Mouse (Mus musculus) stomach, embryonic 16.5 days (tissue): Measurements from ENCODE around the gene Wdr20. TPM values are rescaled to one million over a fixed set of nuclear protein-coding genes. Genes with fewer than 3 reads are reported as not detected.
A peak's percentile ranks its signal among the peaks of the same experiment; 100 is the strongest.

ENCODE experiments used
- ATAC-seq: fragments of 200-750 bp; cut with Nextera tagmentation; 2 replicates; pipeline ENCODE4 v1.8.0; 2017; ENCODE audit warnings: moderate number of reproducible peaks, moderate TSS enrichment; ENCODE audit not compliant: insufficient read depth, low FRiP score
- H3K27ac ChIP-seq: fragments of 300-500 bp; sonication (generic); 2 replicates; pipeline ENCODE4 v1.5.1; 2014; ENCODE audit warnings: low read length
- H3K27me3 ChIP-seq: fragments of 300-500 bp; sonication (generic); 2 replicates; pipeline ENCODE4 v1.6.1; 2014; ENCODE audit warnings: low read length, control low read depth, mixed read lengths; ENCODE audit not compliant: control insufficient read depth, insufficient read depth
- H3K36me3 ChIP-seq: fragments of 300-500 bp; sonication (generic); 2 replicates; pipeline ENCODE4 v1.6.1; 2014; ENCODE audit warnings: low read length; ENCODE audit not compliant: control insufficient read depth, insufficient read depth
- H3K4me1 ChIP-seq: fragments of 300-500 bp; sonication (generic); 2 replicates; pipeline ENCODE4 v1.6.1; 2014; ENCODE audit warnings: low read length, control low read depth, mixed read lengths; ENCODE audit not compliant: control insufficient read depth, insufficient read depth
- H3K4me2 ChIP-seq: fragments of 300-500 bp; sonication (generic); 2 replicates; pipeline ENCODE4 v1.6.1; 2014; ENCODE audit warnings: low read depth, low read length, mixed read lengths
- H3K4me3 ChIP-seq: fragments of 300-500 bp; sonication (generic); replicated peaks from 2 replicates; pipeline ENCODE4 v1.5.1; 2014; ENCODE audit warnings: mild to moderate bottlenecking, low read length
- H3K9ac ChIP-seq: fragments of 300-500 bp; sonication (generic); 2 replicates; pipeline ENCODE4 v1.6.1; 2014; ENCODE audit warnings: low read length
- H3K9me3 ChIP-seq: fragments of 300-500 bp; sonication (generic); replicated peaks from 2 replicates; pipeline ENCODE4 v1.6.1; 2016; ENCODE audit warnings: low read length, control low read depth; ENCODE audit not compliant: control insufficient read depth
- WGBS: fragments of 180-500 bp; shearing (Covaris S2); extraction: QIAGEN DNeasy Blood & Tissue Kit; methylation state at CpG from one replicate; pipeline ENCODE4 v1.1.7; 2014; 5-methylcytosine and 5-hydroxymethylcytosine counted together
- polyA plus RNA-seq: library from polyadenylated mRNA; unstranded; fragments of >200 nt; fragmentation: Nextera tagmentation; extraction: Ambion mirVana; gene quantifications from 2 replicates; pipeline ENCODE4 v1.2.1, GENCODE M21; 2015

The Wdr20 gene
- polyA plus RNA-seq, 1 experiment from 2014 or later = 23.0 TPM

GRCm38 (mm10) chr12:110799226-110799625 is 61.5 kb downstream of the Wdr20 start:
- H3K4me1 ChIP-seq = peaks cover 10% of the 10 kb centered on the region
- no peak overlapping the region for H3K9ac ChIP-seq
- no peaks in the 10 kb centered on the region for H3K27me3 ChIP-seq
- ATAC-seq = no peak
- H3K27ac ChIP-seq = no peak overlapping the region
- no peaks in the 10 kb centered on the region for H3K36me3 ChIP-seq
- WGBS = 96% methylated on average over 4 of the region's 4 CpGs
- H3K9me3 ChIP-seq = no peaks in the 10 kb centered on the region
- no peak overlapping the region for H3K4me3 ChIP-seq
- H3K4me2 ChIP-seq = no peak overlapping the region

GRCm38 (mm10) chr12:110801876-110802464 is 64.2 kb downstream of the Wdr20 start:
- Histone ChIP-seq H3K36me3 (no peaks in the 10 kb centered on the region), H3K4me3 (no peak overlapping the region), H3K9me3 (no peaks in the 10 kb centered on the region), H3K27me3 (no peaks in the 10 kb centered on the region), H3K27ac (no peak overlapping the region), H3K9ac (no peak overlapping the region), H3K4me1 (peaks cover 10% of the 10 kb centered on the region), H3K4me2 (no peak overlapping the region)
- peak; percentile 42; the same call in 1 of the 2 replicates for ATAC-seq
- 69% methylated on average over 10 of the region's 10 CpGs for WGBS

DNA sequence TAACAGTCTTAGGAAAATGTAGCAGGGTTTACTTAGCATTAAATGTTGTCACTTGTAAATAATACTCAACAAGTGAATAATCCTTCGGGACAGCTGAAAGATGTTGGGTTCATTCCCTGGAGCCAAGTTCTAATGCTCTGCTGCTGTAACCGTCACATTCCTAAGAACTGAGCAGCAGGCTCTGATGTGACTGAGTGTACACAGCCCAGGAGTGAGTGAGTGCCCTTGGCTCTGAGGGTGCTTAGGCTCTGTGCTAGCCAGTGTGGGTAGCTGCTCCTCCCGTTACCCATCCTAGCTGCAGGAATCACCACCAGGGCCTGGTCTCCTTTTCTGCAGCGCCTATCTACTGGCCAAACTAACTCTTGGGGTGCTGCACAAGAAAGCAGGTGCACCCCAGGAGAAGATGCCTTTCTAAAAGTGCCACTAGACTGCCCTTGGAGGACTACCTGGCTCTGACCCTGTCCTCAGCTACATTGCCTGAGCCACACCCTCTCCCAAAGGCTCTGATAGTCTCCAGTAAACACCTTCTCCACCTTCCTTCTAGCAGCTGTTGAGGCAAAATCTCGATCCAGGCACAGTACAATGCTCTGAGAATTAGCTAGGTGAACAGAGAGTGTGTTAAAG is 65.0 kb downstream of the Wdr20 start:
- Histone ChIP-seq H3K9ac (no peak overlapping the region), H3K4me1 (peaks cover 10% of the 10 kb centered on the region), H3K4me3 (no peak overlapping the region), H3K4me2 (no peak overlapping the region), H3K27ac (no peak overlapping the region), H3K9me3 (no peaks in the 10 kb centered on the region), H3K36me3 (no peaks in the 10 kb centered on the region), H3K27me3 (no peaks in the 10 kb centered on the region)
- no peak for ATAC-seq
- 80% methylated on average over 5 of the region's 5 CpGs for WGBS

DNA sequence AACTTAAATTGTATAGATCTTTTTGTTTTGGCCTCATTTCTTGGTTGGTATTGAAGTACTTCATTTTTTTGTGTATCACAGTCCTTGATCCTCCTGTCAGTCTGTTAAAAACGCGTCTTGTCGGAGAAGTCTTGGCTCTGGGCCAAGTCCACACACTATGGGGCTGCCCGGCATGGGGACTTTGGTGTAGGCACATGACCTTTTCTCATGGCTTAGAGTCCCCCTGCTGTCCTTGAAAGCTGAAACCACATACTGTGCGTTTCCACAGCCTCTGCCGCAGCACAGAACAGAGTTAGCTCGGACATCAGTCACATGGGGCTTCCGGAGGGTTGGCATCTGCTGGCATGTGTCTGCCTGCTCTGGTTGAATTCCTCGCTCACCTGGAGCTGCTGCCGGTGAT is 66.5 kb downstream of the Wdr20 start:
- Histone ChIP-seq H3K4me2 (no peak overlapping the region), H3K4me3 (no peak overlapping the region), H3K9ac (no peak overlapping the region), H3K36me3 (no peaks in the 10 kb centered on the region), H3K9me3 (no peaks in the 10 kb centered on the region), H3K27ac (no peak overlapping the region), H3K27me3 (no peaks in the 10 kb centered on the region), H3K4me1 (peaks cover 16% of the 10 kb centered on the region)
- 36% methylated on average over 10 of the region's 10 CpGs for WGBS
- no peak; the same call in 1 of the 2 replicates for ATAC-seq

DNA sequence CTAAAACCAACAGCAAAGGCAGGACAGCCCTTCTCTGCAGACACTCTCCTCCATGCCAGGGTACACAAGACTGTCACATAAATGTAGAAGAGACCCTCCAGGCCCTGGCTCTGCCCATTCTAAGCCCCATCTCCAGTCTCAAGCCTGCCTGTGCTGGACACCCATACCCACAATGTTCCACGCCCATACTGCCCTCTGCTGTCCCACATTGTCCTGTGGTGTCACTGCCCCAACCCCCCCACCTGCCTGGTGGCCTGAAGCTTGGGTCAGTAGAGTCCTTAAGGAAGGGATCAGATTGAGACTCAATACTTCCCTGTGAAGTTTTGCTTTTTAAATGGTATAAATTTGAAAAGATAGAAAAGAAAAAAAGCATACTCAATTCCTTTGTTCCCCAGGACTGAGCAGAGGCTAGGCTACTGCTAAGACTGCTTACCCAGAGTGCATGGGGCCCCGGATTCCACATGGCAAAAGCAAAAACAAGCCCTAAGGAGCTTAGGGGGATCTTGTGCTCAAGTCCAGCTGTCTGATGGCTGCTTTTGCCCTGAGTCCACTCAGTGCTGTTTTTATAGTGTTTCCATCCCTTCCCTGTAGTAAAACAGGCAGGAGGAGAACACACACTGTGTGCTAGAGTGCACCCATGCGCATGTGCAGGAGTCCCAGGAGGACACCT is 68.7 kb downstream of the Wdr20 start:
- Histone ChIP-seq H3K36me3 (no peaks in the 10 kb centered on the region), H3K9ac (no peak overlapping the region), H3K4me2 (no peak overlapping the region), H3K9me3 (no peaks in the 10 kb centered on the region), H3K27me3 (no peaks in the 10 kb centered on the region), H3K4me1 (peaks cover 16% of the 10 kb centered on the region), H3K4me3 (no peak overlapping the region), H3K27ac (no peak overlapping the region)
- ATAC-seq = no peak
- WGBS = 80% methylated on average over 3 of the region's 3 CpGs

GRCm38 (mm10) chr12:110808430-110808829 is 70.7 kb downstream of the Wdr20 start:
- WGBS = 70% methylated on average over 10 of the region's 10 CpGs
- H3K27ac ChIP-seq = peak overlapping the region; percentile 52; the same call in 1 of the 2 replicates

DNA sequence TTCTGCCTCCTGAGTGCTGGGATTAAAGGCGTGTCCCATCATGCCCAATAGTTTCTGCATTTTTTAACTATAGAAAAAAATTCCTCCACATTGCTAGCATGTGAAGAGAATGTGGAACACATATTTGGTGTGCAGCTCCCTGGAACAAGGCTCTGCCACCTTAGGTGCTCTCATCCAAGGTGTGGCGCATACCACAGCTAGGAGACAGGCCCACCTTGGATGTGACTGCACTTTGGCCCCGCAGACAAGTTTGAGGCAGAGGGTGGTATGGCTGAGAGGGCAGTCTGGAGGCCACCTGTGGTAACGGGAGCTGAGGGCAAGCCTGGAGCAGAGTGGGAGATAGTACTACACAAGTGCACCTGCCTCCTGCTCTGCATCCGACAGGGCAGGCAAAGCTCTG is 71.1 kb downstream of the Wdr20 start:
- H3K27ac ChIP-seq = peak overlapping the region; percentile 1; the same call in 1 of the 2 replicates
- no peak for ATAC-seq

More at GRCm38 (mm10) chr12:110808430-110808829, 70.7 kb downstream of the Wdr20 start:
- no peaks in the 10 kb centered on the region for H3K9me3 ChIP-seq
- 0 out of 2 replicates have a peak, but pooled peaks cover 6% of the 10 kb centered on the region for H3K4me1 ChIP-seq
- H3K4me2 ChIP-seq = no peak overlapping the region
- H3K27me3 ChIP-seq = no peaks in the 10 kb centered on the region
- H3K4me3 ChIP-seq = no peak overlapping the region
- no peaks in the 10 kb centered on the region for H3K36me3 ChIP-seq
- ATAC-seq = no peak
- no peak overlapping the region for H3K9ac ChIP-seq

DNA sequence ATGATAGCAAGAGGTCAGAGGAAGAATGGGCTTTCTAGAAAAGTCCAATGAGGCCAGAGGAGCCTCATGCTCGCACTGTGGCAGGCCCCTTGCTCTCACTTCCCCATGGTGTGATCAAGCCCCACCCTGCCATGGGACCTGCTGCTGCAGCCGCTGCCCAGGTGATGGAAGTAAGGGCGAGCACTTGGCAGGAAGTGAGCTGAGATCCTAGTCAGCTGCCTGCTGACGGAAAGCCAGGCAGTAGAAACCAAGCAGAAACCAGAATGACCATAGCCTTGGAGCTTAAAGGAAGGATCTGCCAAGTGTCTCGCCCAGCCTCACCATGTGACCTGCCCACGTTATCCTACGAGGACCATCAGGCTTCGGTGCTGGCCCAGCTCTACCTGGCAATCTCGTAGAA is 75.4 kb downstream of the Wdr20 start:
- Histone ChIP-seq H3K4me2 (no peak overlapping the region), H3K4me3 (no peak overlapping the region), H3K4me1 (peaks cover 12% of the 10 kb centered on the region; the same call in 1 of the 2 replicates), H3K9ac (no peak overlapping the region), H3K36me3 (no peaks in the 10 kb centered on the region), H3K27me3 (no peaks in the 10 kb centered on the region), H3K27ac (no peak overlapping the region), H3K9me3 (no peaks in the 10 kb centered on the region)
- no peak for ATAC-seq
- WGBS = 86% methylated on average over 9 of the region's 9 CpGs

More for the DNA sequence above, 71.1 kb downstream of the Wdr20 start:
- Histone ChIP-seq H3K9ac (no peak overlapping the region), H3K4me1 (0 out of 2 replicates have a peak, but pooled peaks cover 6% of the 10 kb centered on the region), H3K4me2 (no peak overlapping the region), H3K27me3 (no peaks in the 10 kb centered on the region), H3K9me3 (no peaks in the 10 kb centered on the region), H3K4me3 (no peak overlapping the region), H3K36me3 (no peaks in the 10 kb centered on the region)
- WGBS = 73% methylated on average over 5 of the region's 5 CpGs

DNA sequence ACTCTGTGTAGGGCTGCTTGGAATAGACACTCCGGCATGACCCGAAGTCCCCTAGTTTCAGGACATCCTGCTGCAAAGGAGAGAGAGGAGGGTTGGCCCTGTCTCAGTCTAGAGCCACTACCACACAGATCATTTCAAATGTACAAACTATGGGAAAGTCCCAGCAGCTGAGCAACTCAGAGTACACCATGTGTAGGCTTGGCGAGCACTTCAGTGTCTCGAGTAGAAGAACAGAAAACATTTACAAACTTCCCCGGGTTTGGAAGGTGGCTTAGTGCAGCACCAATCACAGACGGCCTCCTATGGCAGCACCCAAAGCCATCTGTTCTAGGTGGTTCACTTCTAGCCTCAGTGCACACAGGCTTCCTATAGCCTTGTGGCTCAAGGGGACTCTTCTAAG is 75.9 kb downstream of the Wdr20 start:
- Histone ChIP-seq H3K9me3 (no peaks in the 10 kb centered on the region), H3K27me3 (no peaks in the 10 kb centered on the region), H3K4me2 (no peak overlapping the region), H3K36me3 (no peaks in the 10 kb centered on the region), H3K27ac (no peak overlapping the region), H3K4me1 (peaks cover 9% of the 10 kb centered on the region; the same call in 1 of the 2 replicates), H3K4me3 (no peak overlapping the region), H3K9ac (no peak overlapping the region)
- ATAC-seq = no peak
- WGBS = 88% methylated on average over 6 of the region's 6 CpGs
